Mouse (Mus musculus) forebrain, embryonic 14.5 days (tissue): ENCODE data around the gene Tfrc. TPM values are rescaled to one million over a fixed set of nuclear protein-coding genes. Genes with fewer than 3 reads are reported as not detected.

Experiments used
- ATAC-seq: fragments of 200-750 bp; cut with Nextera tagmentation; 2 replicates; pipeline ENCODE4 v1.8.0; 2017; ENCODE audit warnings: mild to moderate bottlenecking, moderate library complexity
- DNase-seq: peaks from one replicate; pipeline ENCODE4 v3.0.0-alpha.2; 2015; ENCODE audit warnings: low spot score
- H3K27ac ChIP-seq: fragments of 300-500 bp; sonication (generic); 2 replicates; pipeline ENCODE4 v1.5.1; 2014; ENCODE audit warnings: low read depth, mild to moderate bottlenecking, control low read depth, low read length, moderate library complexity
- H3K27me3 ChIP-seq: fragments of 300-500 bp; sonication (generic); replicated peaks from 2 replicates; pipeline ENCODE4 v1.6.1; 2014; ENCODE audit warnings: low read length, control low read depth, mixed read lengths; ENCODE audit not compliant: control insufficient read depth, insufficient read depth
- H3K36me3 ChIP-seq: fragments of 300-500 bp; sonication (generic); 2 replicates; pipeline ENCODE4 v1.6.1; 2014; ENCODE audit warnings: low read length, control low read depth; ENCODE audit not compliant: control insufficient read depth, insufficient read depth
- H3K4me1 ChIP-seq: fragments of 300-500 bp; sonication (generic); 2 replicates; pipeline ENCODE4 v1.6.1; 2014; ENCODE audit warnings: antibody characterized with exemption, low read length, control low read depth; ENCODE audit not compliant: control insufficient read depth, insufficient read depth
- H3K4me2 ChIP-seq: fragments of 300-500 bp; sonication (generic); 2 replicates; pipeline ENCODE4 v1.6.1; 2014; ENCODE audit warnings: mild to moderate bottlenecking, control low read depth, low read length
- H3K4me3 ChIP-seq: fragments of 300-500 bp; sonication (generic); 2 replicates; pipeline ENCODE4 v1.5.1; 2014; ENCODE audit warnings: low read depth, low read length, control low read depth
- H3K9ac ChIP-seq: fragments of 300-500 bp; sonication (generic); 2 replicates; pipeline ENCODE4 v1.6.1; 2014; ENCODE audit warnings: mild to moderate bottlenecking, low read length, control low read depth, moderate library complexity
- H3K9me3 ChIP-seq: fragments of 300-500 bp; sonication (generic); replicated peaks from 2 replicates; pipeline ENCODE4 v1.6.1; 2016; ENCODE audit warnings: low read length, control low read depth, mixed read lengths; ENCODE audit not compliant: control insufficient read depth
- WGBS: fragments of 180-500 bp; shearing (Covaris S2); extraction: QIAGEN DNeasy Blood & Tissue Kit; methylation state at CpG from one replicate; pipeline ENCODE4 v1.1.7; 2014; 5-methylcytosine and 5-hydroxymethylcytosine counted together
- polyA plus RNA-seq: library from polyadenylated mRNA; unstranded; fragments of >200 nt; fragmentation: Nextera tagmentation; extraction: Ambion mirVana; gene quantifications from 2 replicates; pipeline ENCODE4 v1.2.1, GENCODE M21; 2014

Tfrc gene
- polyA plus RNA-seq, 1 experiment from 2014 or later, result 56.0 TPM

DNA sequence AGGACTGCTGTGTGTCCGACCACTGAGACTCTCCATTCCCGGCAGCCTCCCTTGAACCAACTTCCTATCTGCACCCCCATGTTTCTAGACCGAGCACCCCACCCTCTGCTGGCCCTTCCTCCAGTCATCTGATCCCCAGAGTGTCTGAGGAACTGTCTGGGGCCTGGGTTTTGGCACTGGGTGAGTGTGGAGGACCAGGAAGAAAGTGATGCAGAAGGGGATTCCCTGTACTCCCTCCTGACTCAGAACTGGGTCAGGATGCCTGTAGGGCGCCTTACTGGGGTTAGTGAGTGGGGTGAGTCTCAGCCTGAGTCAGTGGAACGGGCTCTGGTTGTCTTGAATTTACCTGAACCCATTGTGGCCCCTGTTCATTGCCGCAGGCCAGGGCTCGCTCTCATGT lies 63.5 kb downstream of the Tfrc start:
- Histone ChIP-seq H3K36me3 (peaks cover 83% of the 10 kb centered on the region), H3K9ac (no peak overlapping the region), H3K4me3 (no peak overlapping the region), H3K4me2 (no peak overlapping the region), H3K9me3 (no peaks in the 10 kb centered on the region), H3K27me3 (no peaks in the 10 kb centered on the region), H3K4me1 (no peaks in the 10 kb centered on the region), H3K27ac (no peak overlapping the region)
- WGBS, result 94% methylated on average over 7 of the region's 7 CpGs
- ATAC-seq (no peak), DNase-seq (no peak)

DNA sequence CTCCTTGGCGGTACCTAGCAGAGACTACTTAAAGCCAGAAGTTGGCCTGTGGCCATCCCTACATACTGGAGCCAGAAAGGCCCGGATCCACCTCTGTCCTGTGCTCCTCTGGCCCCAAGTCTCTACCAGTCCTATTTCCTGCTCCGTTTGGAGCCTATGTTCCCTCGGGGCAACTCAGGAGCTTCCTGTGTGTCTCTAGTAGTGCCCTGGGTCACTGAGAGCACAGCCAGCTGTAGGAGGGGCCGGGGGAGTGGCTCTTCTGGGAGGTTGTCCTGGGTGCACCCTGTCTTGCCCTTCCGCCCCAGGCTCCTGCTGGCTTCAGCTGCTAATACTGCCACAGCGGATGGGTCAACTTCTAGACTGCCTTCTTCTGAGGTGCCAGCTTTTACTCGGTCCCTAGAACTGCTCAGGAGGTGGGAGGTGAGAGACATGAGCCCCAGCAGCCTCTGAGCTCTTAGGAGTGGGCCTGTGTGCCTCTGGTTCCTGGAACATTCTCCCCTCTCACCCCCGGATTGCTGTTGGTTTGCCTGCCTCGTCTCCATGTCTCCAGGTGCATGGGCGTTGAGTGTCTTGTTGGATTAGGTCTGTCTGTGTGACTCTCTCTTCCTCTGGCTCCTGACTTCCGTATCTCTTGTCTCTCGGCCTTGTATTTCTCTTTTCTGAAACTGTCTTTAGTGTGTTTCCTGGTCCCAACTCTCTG lies 64.3 kb downstream of the Tfrc start:
- 86% methylated on average over 13 of the region's 13 CpGs for whole genome bisulfite sequencing
- Histone ChIP-seq H3K27ac (no peak overlapping the region), H3K9me3 (no peaks in the 10 kb centered on the region), H3K27me3 (no peaks in the 10 kb centered on the region), H3K9ac (no peak overlapping the region), H3K36me3 (peaks cover 81% of the 10 kb centered on the region), H3K4me3 (no peak overlapping the region), H3K4me2 (no peak overlapping the region), H3K4me1 (no peaks in the 10 kb centered on the region)
- DNase-seq (no peak), ATAC-seq (no peak)

DNA sequence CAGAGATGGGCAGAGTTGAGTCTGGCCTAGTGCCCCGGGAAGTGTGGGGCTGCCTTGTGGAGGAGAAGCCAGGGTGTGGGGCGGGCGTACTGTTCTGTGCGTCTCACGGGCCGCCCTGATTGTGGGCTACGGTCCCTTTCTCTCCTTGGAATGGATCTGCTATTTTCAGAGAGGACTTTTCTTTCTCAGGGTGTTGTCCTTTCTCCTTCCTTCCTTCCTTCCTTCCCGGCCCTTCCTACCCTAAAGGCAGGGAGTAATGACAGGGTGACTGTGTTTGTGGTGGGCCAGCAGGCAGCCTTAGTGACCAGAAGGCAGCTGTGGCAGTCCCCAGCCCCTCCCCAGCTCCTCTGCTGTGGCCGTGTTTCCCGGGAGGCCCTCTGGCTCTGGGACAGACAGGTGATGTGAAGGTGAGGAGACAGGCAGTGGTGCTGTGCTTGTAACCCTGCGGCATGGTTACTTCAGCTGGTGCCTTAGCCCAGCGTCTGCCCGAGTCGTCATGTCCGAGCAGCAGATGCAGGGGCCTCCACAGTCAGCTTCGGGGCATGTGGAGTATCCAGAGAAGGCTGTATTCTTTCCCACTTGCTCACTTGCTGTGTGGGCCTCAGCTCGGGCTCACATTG lies 65.5 kb downstream of the Tfrc start:
- ATAC-seq (no peak), DNase-seq (no peak)
- H3K9ac ChIP-seq, result no peak overlapping the region
- H3K4me1 ChIP-seq, result no peaks in the 10 kb centered on the region
- WGBS, result 92% methylated on average over 17 of the region's 17 CpGs
- no peaks in the 10 kb centered on the region for H3K27me3 ChIP-seq
- no peaks in the 10 kb centered on the region for H3K9me3 ChIP-seq
- peaks cover 89% of the 10 kb centered on the region for H3K36me3 ChIP-seq
- no peak overlapping the region for H3K4me3 ChIP-seq
- no peak overlapping the region for H3K27ac ChIP-seq
- H3K4me2 ChIP-seq, result no peak overlapping the region

DNA sequence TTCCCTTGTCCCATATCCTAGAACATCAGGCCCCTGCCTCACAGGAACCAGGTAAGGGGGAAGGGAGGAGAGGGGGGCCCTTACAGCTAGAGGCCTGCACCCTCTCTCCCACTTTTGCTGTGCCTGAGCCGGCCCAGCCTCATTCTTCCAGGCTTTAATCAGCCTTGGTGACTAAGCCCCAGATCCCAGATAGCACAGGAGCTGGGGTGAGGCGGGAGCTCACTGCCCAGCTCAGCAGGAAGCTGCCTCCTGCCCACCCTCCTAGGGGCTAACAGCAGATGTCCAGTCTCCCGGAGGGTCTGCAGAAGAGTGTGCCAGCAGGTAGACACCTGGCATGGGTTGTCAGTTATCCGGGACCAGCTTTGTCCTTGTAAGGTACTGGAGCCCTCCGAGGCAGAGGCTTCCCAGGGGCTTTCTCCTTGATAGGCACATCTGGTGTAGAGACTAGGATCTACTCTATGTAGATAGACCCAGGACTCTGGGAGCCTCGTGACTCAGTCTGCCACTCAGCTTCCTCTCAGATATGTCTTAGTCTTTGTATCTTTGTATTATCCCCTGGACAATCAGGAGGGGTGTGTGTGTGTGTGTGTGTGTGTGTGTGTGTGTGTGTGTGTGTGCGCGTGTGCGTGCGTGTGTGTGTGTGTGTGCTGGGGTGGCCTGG lies 68.5 kb downstream of the Tfrc start:
- Histone ChIP-seq H3K9me3 (no peaks in the 10 kb centered on the region), H3K4me1 (no peaks in the 10 kb centered on the region), H3K4me3 (no peak overlapping the region), H3K9ac (no peak overlapping the region), H3K27me3 (no peaks in the 10 kb centered on the region), H3K4me2 (no peak overlapping the region), H3K36me3 (peaks cover 91% of the 10 kb centered on the region), H3K27ac (no peak overlapping the region)
- ATAC-seq, result no peak
- DNase-seq, result no peak
- 79% methylated on average over 8 of the region's 10 CpGs for WGBS

DNA sequence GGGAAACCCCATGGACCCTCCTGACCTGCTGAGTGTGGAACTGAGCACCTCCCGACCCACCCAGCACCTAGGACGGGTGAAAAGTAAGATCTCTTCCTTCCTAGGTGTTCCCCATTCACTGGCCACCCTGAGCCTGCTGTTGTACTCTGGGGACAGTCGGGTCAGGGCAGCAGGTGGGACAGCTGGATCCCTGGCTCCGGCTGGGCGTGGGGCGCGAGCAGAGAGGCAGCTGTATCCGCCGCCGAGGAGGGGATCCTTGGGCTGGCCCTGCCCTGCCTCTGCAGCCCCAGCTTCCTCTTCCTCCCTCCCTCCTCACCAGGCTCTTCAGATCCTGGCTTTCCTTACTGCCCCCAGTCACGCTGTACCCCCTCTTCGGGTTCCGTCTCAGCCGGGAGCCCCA lies 69.2 kb downstream of the Tfrc start:
- peaks cover 89% of the 10 kb centered on the region for H3K36me3 ChIP-seq
- no peak overlapping the region for H3K9ac ChIP-seq
- H3K27ac ChIP-seq, result no peak overlapping the region
- H3K4me1 ChIP-seq, result no peaks in the 10 kb centered on the region
- H3K4me3 ChIP-seq, result no peak overlapping the region
- H3K4me2 ChIP-seq, result no peak overlapping the region
- ATAC-seq, result no peak
- 75% methylated on average over 14 of the region's 14 CpGs for WGBS
- H3K9me3 ChIP-seq, result no peaks in the 10 kb centered on the region
- H3K27me3 ChIP-seq, result no peaks in the 10 kb centered on the region
- DNase-seq, result no peak

DNA sequence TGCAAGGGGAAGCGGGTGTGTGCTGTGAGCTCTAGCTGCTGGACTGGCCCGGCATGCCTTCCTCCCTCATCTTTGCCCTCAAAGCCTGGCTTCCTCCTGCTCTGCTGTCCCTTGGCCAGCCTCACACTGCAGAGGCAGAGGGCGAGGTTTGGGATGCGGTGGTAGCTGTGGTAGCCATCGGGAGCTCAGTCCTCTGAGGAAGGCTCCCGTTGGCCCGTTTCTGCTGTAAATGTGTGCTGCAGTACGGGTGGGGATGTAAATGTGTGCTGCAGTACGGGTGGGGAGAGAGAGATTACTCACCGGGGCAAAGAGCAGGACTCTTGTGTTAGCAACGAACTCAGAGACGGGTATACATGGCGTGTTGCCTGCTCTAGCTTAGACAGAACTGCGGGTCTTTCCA lies 70.1 kb downstream of the Tfrc start:
- Histone ChIP-seq H3K27me3 (no peaks in the 10 kb centered on the region), H3K9me3 (no peaks in the 10 kb centered on the region), H3K9ac (no peak overlapping the region), H3K36me3 (peaks cover 83% of the 10 kb centered on the region), H3K4me1 (no peaks in the 10 kb centered on the region), H3K27ac (no peak overlapping the region), H3K4me2 (no peak overlapping the region), H3K4me3 (no peak overlapping the region)
- 89% methylated on average over 14 of the region's 14 CpGs for WGBS
- no peak for DNase-seq
- ATAC-seq, result no peak

DNA sequence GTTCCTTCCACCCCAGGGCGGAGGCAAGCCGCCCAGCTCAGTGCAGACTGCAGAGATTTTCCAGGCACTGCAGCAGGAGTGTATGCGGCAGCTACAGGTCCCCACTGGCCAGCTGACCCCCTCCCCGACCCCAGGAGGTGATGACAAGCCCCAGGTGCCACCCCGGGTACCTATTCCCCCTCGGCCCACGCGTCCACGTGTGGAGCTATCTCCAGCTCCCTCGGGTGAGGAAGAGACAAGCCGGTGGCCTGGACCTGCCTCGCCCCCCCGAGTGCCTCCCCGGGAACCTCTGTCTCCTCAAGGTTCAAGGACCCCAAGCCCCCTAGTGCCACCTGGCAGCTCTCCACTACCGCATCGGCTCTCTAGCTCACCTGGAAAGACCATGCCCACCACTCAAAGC lies 71.3 kb downstream of the Tfrc start:
- Histone ChIP-seq H3K27ac (no peak overlapping the region), H3K4me3 (no peak overlapping the region), H3K36me3 (peaks cover 71% of the 10 kb centered on the region), H3K9me3 (no peaks in the 10 kb centered on the region), H3K4me2 (no peak overlapping the region), H3K4me1 (no peaks in the 10 kb centered on the region), H3K9ac (no peak overlapping the region), H3K27me3 (no peaks in the 10 kb centered on the region)
- DNase-seq (no peak), ATAC-seq (no peak)
- WGBS, result 93% methylated on average over 16 of the region's 16 CpGs

DNA sequence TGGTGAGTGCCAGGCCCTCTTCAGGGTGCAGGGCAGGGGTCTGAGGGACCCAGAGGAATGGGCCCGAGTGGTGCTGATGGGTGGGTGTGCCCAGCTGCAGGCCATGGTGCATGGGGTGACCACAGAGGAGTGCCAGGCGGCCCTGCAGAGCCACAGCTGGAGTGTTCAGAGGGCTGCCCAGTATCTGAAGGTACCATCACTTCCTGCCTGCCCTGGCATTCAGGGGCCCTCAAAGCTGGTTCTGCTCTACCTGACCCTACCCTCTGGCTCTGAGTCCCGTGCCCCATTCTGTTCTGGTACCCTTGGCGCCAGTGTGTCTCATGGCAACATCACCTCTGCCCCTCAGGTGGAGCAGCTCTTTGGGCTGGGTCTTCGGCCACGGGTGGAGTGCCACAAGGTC lies 72.1 kb downstream of the Tfrc start:
- no peaks in the 10 kb centered on the region for H3K4me1 ChIP-seq
- 86% methylated on average over 6 of the region's 6 CpGs for WGBS
- ATAC-seq (no peak), DNase-seq (no peak)
- no peak overlapping the region for H3K4me2 ChIP-seq
- no peak overlapping the region for H3K4me3 ChIP-seq
- H3K27ac ChIP-seq, result no peak overlapping the region
- no peaks in the 10 kb centered on the region for H3K9me3 ChIP-seq
- peaks cover 63% of the 10 kb centered on the region for H3K36me3 ChIP-seq
- H3K9ac ChIP-seq, result no peak overlapping the region
- H3K27me3 ChIP-seq, result no peaks in the 10 kb centered on the region

DNA sequence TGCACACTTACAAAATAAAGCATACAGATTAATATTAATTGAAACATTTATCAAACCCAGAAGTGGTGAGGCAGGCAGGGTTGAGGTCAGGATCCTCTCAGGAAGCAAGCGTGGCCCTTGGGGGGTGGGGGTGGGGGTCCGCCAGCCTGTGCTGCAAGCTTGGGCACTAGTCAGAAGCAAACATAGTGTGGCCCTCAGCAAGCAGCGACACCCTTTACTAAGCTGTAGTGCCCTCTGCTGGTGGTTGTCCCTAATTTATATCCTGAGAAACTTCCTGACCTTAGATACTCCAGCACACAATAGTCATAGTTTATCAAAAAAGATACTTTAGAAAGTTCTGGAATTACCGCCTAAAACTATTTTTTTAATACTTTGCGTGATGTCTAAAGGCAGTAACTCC lies 73.5 kb downstream of the Tfrc start:
- no peaks in the 10 kb centered on the region for H3K27me3 ChIP-seq
- ATAC-seq (peak; percentile 72), DNase-seq (peak; percentile 88)
- no peak overlapping the region for H3K4me3 ChIP-seq
- no peaks in the 10 kb centered on the region for H3K9me3 ChIP-seq
- H3K4me2 ChIP-seq, result no peak overlapping the region
- 35% methylated on average over 5 of the region's 5 CpGs for WGBS
- H3K4me1 ChIP-seq, result no peaks in the 10 kb centered on the region
- no peak overlapping the region for H3K27ac ChIP-seq
- no peak overlapping the region for H3K9ac ChIP-seq
- H3K36me3 ChIP-seq, result peaks cover 49% of the 10 kb centered on the region
